10 mouse cellular contexts compared by ENCODE assay signal in the genomic region with DNA sequence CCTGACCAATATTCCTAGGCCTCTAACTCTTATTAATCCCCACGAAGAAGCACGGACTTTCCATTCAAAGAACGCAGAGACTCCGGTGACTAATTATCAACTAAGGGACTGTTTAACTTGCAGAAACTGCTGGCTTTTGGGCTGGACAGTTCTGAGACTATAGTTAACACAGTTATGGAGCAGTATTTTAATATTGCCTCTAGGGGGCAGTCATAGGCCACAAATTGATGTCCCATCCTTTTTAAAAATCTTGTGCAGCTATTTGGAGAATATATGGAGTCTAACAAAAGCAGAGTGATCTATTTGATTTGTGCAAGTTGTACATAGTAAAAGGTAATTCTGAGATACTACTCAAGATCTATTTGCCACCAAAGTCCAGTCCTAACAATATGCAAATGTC. TPM values are rescaled to one million over a fixed set of nuclear protein-coding genes. Genes with fewer than 3 reads are reported as not detected.
DNase-seq lines count a peak whose midpoint lies in the region; ATAC-seq lines count a peak whose summit lies in the region.
"Had no signal": no experiment of that assay in that cellular context is flagged by ENCODE, and none has a peak within 500 bp of the region (broad histone marks: within the 10 kb centered on the region; RNA-seq: fewer than 3 reads in every experiment).

No protein-coding gene starts in this region.

- peak; percentile 19 to 42 for DNase-seq in heart, adult 18-20 months
- DNase-seq in right cerebral cortex, adult 2 months (ENCODE audit: low spot score in 2 of 2), result peak; percentile 38 to 65
- DNase-seq in right cerebral cortex, postnatal 14 days, result no peak
- peak; percentile 21 for DNase-seq in c-Kit-positive CD71-positive TER-119-positive erythroid progenitor cells, embryonic 14.5 days (ENCODE audit: low spot score)
- DNase-seq in retina, embryonic 14.5 days (ENCODE audit: low spot score), result peak; percentile 82
- DNase-seq in thymus, postnatal 36 days, result no peak

- H3K9me3 ChIP-seq in heart, embryonic 12.5 days (replicated peaks), result no peaks in the 10 kb centered on the region
- no peaks in the 10 kb centered on the region for H3K9me3 ChIP-seq in intestine, embryonic 15.5 days
- H3K9me3 ChIP-seq: limb, embryonic 12.5 days had no signal

- no peaks in the 10 kb centered on the region for H3K36me3 ChIP-seq in heart, embryonic 12.5 days
- no peaks in the 10 kb centered on the region for H3K36me3 ChIP-seq in intestine, embryonic 15.5 days
- H3K36me3 ChIP-seq: limb, embryonic 12.5 days had no signal

- no peak overlapping the region for H3K9ac ChIP-seq in heart, embryonic 12.5 days
- H3K9ac ChIP-seq in intestine, embryonic 15.5 days, result no peak overlapping the region
- H3K9ac ChIP-seq: limb, embryonic 12.5 days had no signal

- 18% methylated on average over 4 of the region's 4 CpGs for WGBS in heart, embryonic 12.5 days
- 17% methylated on average over 4 of the region's 4 CpGs for WGBS in intestine, embryonic 15.5 days

- no peak overlapping the region for H3K4me2 ChIP-seq in heart, embryonic 12.5 days
- H3K4me2 ChIP-seq in intestine, embryonic 15.5 days (replicated peaks), result no peak overlapping the region
- H3K4me2 ChIP-seq: limb, embryonic 12.5 days had no signal

- H3K4me3 ChIP-seq in heart, embryonic 12.5 days, result no peak overlapping the region
- no peak overlapping the region for H3K4me3 ChIP-seq in intestine, embryonic 15.5 days (replicated peaks)
- H3K4me3 ChIP-seq: limb, embryonic 12.5 days had no signal

- no peak overlapping the region for H3K27ac ChIP-seq in heart, embryonic 12.5 days (ENCODE audit: poor library complexity, severe bottlenecking)
- no peak overlapping the region for H3K27ac ChIP-seq in intestine, embryonic 15.5 days
- H3K27ac ChIP-seq: limb, embryonic 12.5 days had no signal

- H3K4me1 ChIP-seq in heart, embryonic 12.5 days (replicated peaks), result 0 out of 2 replicates have a peak, but pooled peaks cover 4% of the 10 kb centered on the region
- H3K4me1 ChIP-seq in intestine, embryonic 15.5 days (replicated peaks), result no peaks in the 10 kb centered on the region
- H3K4me1 ChIP-seq: limb, embryonic 12.5 days had no signal

- peaks cover 15% of the 10 kb centered on the region for H3K27me3 ChIP-seq in heart, embryonic 12.5 days (replicated peaks)
- H3K27me3 ChIP-seq in intestine, embryonic 15.5 days (replicated peaks), result no peaks in the 10 kb centered on the region
- H3K27me3 ChIP-seq: limb, embryonic 12.5 days had no signal

- ATAC-seq in heart, embryonic 12.5 days (ENCODE audit: insufficient number of reproducible peaks, low FRiP score), result no peak
- peak; percentile 80 for ATAC-seq in intestine, embryonic 15.5 days

RNA-seq across cellular contexts. Expression of a gene that starts 15.3 kb away (rescaled TPM):
- 10 to 100 TPM; 21.1 to 26.5 TPM for total RNA-seq in heart, adult 18-20 months (2021)
- polyA plus RNA-seq in heart, embryonic 12.5 days (2016; fragmentation: Nextera tagmentation; extraction: Ambion mirVana), result 54.0 and 59.3 TPM in 2 replicates
- polyA plus RNA-seq in intestine, embryonic 15.5 days (2015; fragmentation: Nextera tagmentation; extraction: Ambion mirVana), result 86.6 and 93.3 TPM in 2 replicates

RNA-seq across cellular contexts. Expression of a gene that starts 28.0 kb away (rescaled TPM):
- total RNA-seq in heart, adult 18-20 months (2021), result under 1 TPM; 0.05 to 0.50 TPM
- 1.6 TPM in 2 replicates for polyA plus RNA-seq in heart, embryonic 12.5 days (2016; fragmentation: Nextera tagmentation; extraction: Ambion mirVana)
- 3.9 and 4.5 TPM in 2 replicates for polyA plus RNA-seq in intestine, embryonic 15.5 days (2015; fragmentation: Nextera tagmentation; extraction: Ambion mirVana)

RNA-seq across cellular contexts. Expression of a gene that starts 38.9 kb away (rescaled TPM):
- not detected for total RNA-seq in heart, adult 18-20 months (2021)
- polyA plus RNA-seq in heart, embryonic 12.5 days (2016; fragmentation: Nextera tagmentation; extraction: Ambion mirVana), result not detected in 2 replicates
- 0.11 TPM in 1 of 2 replicates, not detected in the other for polyA plus RNA-seq in intestine, embryonic 15.5 days (2015; fragmentation: Nextera tagmentation; extraction: Ambion mirVana)
- polyA plus RNA-seq: limb, embryonic 12.5 days; stomach, embryonic 14.5 days had no signal

RNA-seq across cellular contexts. Expression of a gene that starts 46.3 kb away (rescaled TPM):
- 10 to 100 TPM; 50.8 to 64.1 TPM for total RNA-seq in heart, adult 18-20 months (2021)
- polyA plus RNA-seq in heart, embryonic 12.5 days (2016; fragmentation: Nextera tagmentation; extraction: Ambion mirVana), result 0.92 TPM in 2 replicates
- not detected in 2 replicates for polyA plus RNA-seq in intestine, embryonic 15.5 days (2015; fragmentation: Nextera tagmentation; extraction: Ambion mirVana)
- polyA plus RNA-seq: limb, embryonic 12.5 days; stomach, embryonic 14.5 days had no signal

RNA-seq across cellular contexts. Expression of a gene that starts 50.0 kb away (rescaled TPM):
- total RNA-seq in heart, adult 18-20 months (2021), result not detected
- 0.17 TPM in 1 of 2 replicates, not detected in the other for polyA plus RNA-seq in heart, embryonic 12.5 days (2016; fragmentation: Nextera tagmentation; extraction: Ambion mirVana)
- 0.27 and 0.44 TPM in 2 replicates for polyA plus RNA-seq in intestine, embryonic 15.5 days (2015; fragmentation: Nextera tagmentation; extraction: Ambion mirVana)

Comparison
In these comparisons a context has a peak if more than half of its experiments do, and no peak if none do; other contexts are left out.
1. DNase-seq: peak in heart, adult 18-20 months (2 of 2), right cerebral cortex, adult 2 months (2 of 2), c-Kit-positive CD71-positive TER-119-positive erythroid progenitor cells, embryonic 14.5 days (single experiment) and retina, embryonic 14.5 days (single experiment); none in right cerebral cortex, postnatal 14 days (single experiment) and thymus, postnatal 36 days (0 of 2).